Mouse (Mus musculus): Measurements from ENCODE around the gene Hsd17b11.

DNA sequence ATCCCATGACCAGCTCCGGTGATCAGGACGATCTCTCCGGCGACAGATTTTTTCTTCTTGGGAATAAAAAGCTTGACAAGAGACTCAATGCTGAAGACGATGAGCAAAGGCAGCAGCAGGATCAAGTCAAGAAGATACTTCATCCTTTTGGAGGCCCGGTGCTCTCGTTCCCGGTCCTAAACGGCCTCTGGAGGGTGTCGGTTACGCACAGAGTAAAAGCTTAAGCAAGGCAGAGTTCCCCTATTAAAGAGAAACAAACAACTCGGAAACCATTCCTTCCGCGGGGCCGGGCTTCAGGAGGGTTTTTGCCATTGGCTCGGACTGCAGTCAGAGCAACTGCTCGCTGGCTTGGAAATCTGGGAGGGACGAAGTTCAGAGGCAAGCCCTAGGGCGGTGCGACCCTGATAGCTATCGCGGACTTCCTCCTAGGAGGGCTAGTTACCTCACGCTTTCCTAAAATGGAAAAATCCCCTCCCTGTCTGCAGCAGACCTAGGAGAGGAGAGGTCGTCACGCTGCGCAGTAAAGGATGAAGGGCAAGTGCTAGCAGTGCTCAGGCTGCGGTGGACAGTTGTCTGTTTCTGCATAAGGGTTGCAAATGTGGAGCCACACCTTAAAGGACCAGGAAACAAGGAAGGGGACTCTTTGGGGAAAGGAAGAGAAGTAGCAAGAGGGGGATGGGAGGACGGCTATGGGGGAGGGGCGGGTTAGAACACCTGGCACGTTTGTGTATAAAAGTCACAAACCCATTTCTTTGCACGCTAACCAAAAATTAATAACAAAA is at the start of gene Hsd17b11:
- TF ChIP-seq TAL1 (IDR thresholded peaks at IDR 0.05; ENCODE audit: low read length): no peak
- TF ChIP-seq GATA1 (IDR thresholded peaks at IDR 0.05; ENCODE audit: low read length): no peak
